Mouse (Mus musculus): ENCODE measurements around the gene Pip5kl1. TPM values are rescaled to one million over a fixed set of nuclear protein-coding genes. Genes with fewer than 3 reads are reported as not detected.
A peak's percentile ranks its signal among the peaks of the same experiment; 100 is the strongest.

The Pip5kl1 gene
- polyA plus RNA-seq, 1 experiment from 2014 or later, result 11.6 TPM

GRCm38 (mm10) chr2:32559570-32559969 is 15.0 kb upstream of the Pip5kl1 start:
- Histone ChIP-seq H3K4me1 (replicated peaks; ENCODE audit: control insufficient read depth, insufficient read depth, low read length) (peaks cover 34% of the 10 kb centered on the region), H3K9me3 (ENCODE audit: control insufficient read depth, low read length) (no peaks in the 10 kb centered on the region), H3K27me3 (ENCODE audit: control insufficient read depth, insufficient read depth, low read length) (no peaks in the 10 kb centered on the region), H3K9ac (peak overlapping the region; percentile 36; the same call in 1 of the 2 replicates), H3K36me3 (replicated peaks; ENCODE audit: control insufficient read depth, insufficient read depth) (peaks cover 25% of the 10 kb centered on the region), H3K4me2 (replicated peaks) (peak overlapping the region; percentile 17), H3K4me3 (replicated peaks; ENCODE audit: low read length) (no peak overlapping the region), H3K27ac (peak overlapping the region; percentile 80)
- DNase-seq (ENCODE audit: low spot score) (no peak), ATAC-seq (ENCODE audit: low FRiP score) (peak; percentile 82; the same call in 1 of the 2 replicates)
- WGBS, result 4% methylated on average over 5 of the region's 5 CpGs

- Histone ChIP-seq H3K27ac (no peak overlapping the region), H3K4me3 (replicated peaks; ENCODE audit: low read length) (no peak overlapping the region), H3K9me3 (ENCODE audit: control insufficient read depth, low read length) (no peaks in the 10 kb centered on the region), H3K4me1 (replicated peaks; ENCODE audit: control insufficient read depth, insufficient read depth, low read length) (peaks cover 5% of the 10 kb centered on the region), H3K36me3 (replicated peaks; ENCODE audit: control insufficient read depth, insufficient read depth) (peaks cover 54% of the 10 kb centered on the region), H3K9ac (no peak overlapping the region), H3K4me2 (replicated peaks) (no peak overlapping the region), H3K27me3 (ENCODE audit: control insufficient read depth, insufficient read depth, low read length) (no peaks in the 10 kb centered on the region)
- 47% methylated on average over 4 of the region's 4 CpGs for WGBS
- ATAC-seq (ENCODE audit: low FRiP score) (no peak), DNase-seq (ENCODE audit: low spot score) (peak; percentile 84)
Measured at GRCm38 (mm10) chr2:32566536-32567063, 8.0 kb upstream of the Pip5kl1 start.

GRCm38 (mm10) chr2:32568149-32568548 is 6.4 kb upstream of the Pip5kl1 start:
- Histone ChIP-seq H3K4me3 (replicated peaks; ENCODE audit: low read length) (no peak overlapping the region), H3K9me3 (ENCODE audit: control insufficient read depth, low read length) (no peaks in the 10 kb centered on the region), H3K4me2 (replicated peaks) (no peak overlapping the region), H3K27me3 (ENCODE audit: control insufficient read depth, insufficient read depth, low read length) (no peaks in the 10 kb centered on the region), H3K9ac (no peak overlapping the region), H3K27ac (no peak overlapping the region), H3K4me1 (replicated peaks; ENCODE audit: control insufficient read depth, insufficient read depth, low read length) (peaks cover 8% of the 10 kb centered on the region), H3K36me3 (replicated peaks; ENCODE audit: control insufficient read depth, insufficient read depth) (peaks cover 54% of the 10 kb centered on the region)
- 71% methylated on average over 5 of the region's 5 CpGs for WGBS
- ATAC-seq (ENCODE audit: low FRiP score) (no peak), DNase-seq (ENCODE audit: low spot score) (no peak)

GRCm38 (mm10) chr2:32568941-32569340 is 5.7 kb upstream of the Pip5kl1 start:
- DNase-seq (ENCODE audit: low spot score), result no peak
- H3K36me3 ChIP-seq (replicated peaks; ENCODE audit: control insufficient read depth, insufficient read depth), result peaks cover 50% of the 10 kb centered on the region
- no peaks in the 10 kb centered on the region for H3K27me3 ChIP-seq (ENCODE audit: control insufficient read depth, insufficient read depth, low read length)
- no peak overlapping the region for H3K27ac ChIP-seq
- H3K4me1 ChIP-seq (replicated peaks; ENCODE audit: control insufficient read depth, insufficient read depth, low read length), result peaks cover 8% of the 10 kb centered on the region
- H3K9me3 ChIP-seq (ENCODE audit: control insufficient read depth, low read length), result no peaks in the 10 kb centered on the region
- 85% methylated on average over 3 of the region's 3 CpGs for WGBS
- no peak overlapping the region for H3K9ac ChIP-seq
- no peak overlapping the region for H3K4me3 ChIP-seq (replicated peaks; ENCODE audit: low read length)
- H3K4me2 ChIP-seq (replicated peaks), result no peak overlapping the region
- ATAC-seq (ENCODE audit: low FRiP score), result no peak

GRCm38 (mm10) chr2:32570698-32571494 is 3.7 kb upstream of the Pip5kl1 start, which contains the start of gene Dpm2:
Gene Dpm2 (plus strand): TSS chr2:32570858.
- no peaks in the 10 kb centered on the region for H3K9me3 ChIP-seq (ENCODE audit: control insufficient read depth, low read length)
- peak within 1 kb of the TSS; percentile 65 for H3K27ac ChIP-seq
- peaks cover 9% of the 10 kb centered on the region for H3K4me1 ChIP-seq (replicated peaks; ENCODE audit: control insufficient read depth, insufficient read depth, low read length)
- DNase-seq (ENCODE audit: low spot score) (peak; percentile 95), ATAC-seq (ENCODE audit: low FRiP score) (peak; percentile 83)
- H3K27me3 ChIP-seq (ENCODE audit: control insufficient read depth, insufficient read depth, low read length), result no peaks in the 10 kb centered on the region
- peak within 1 kb of the TSS; percentile 86 for H3K9ac ChIP-seq
- 3% methylated on average over 36 of the region's 36 CpGs for WGBS
- peaks cover 31% of the 10 kb centered on the region for H3K36me3 ChIP-seq (replicated peaks; ENCODE audit: control insufficient read depth, insufficient read depth)
- H3K4me3 ChIP-seq (replicated peaks; ENCODE audit: low read length), result peak within 1 kb of the TSS; percentile 74
- peak within 1 kb of the TSS; percentile 90 for H3K4me2 ChIP-seq (replicated peaks)

- no peak overlapping the region for H3K9ac ChIP-seq
- no peaks in the 10 kb centered on the region for H3K9me3 ChIP-seq (ENCODE audit: control insufficient read depth, low read length)
- ATAC-seq (ENCODE audit: low FRiP score) (no peak), DNase-seq (ENCODE audit: low spot score) (no peak)
- H3K27me3 ChIP-seq (ENCODE audit: control insufficient read depth, insufficient read depth, low read length), result 0 out of 2 replicates have a peak, but pooled peaks cover 3% of the 10 kb centered on the region
- no peak overlapping the region for H3K27ac ChIP-seq
- peak overlapping the region; percentile 90; the same call in 1 of the 2 replicates for H3K4me2 ChIP-seq (replicated peaks)
- H3K36me3 ChIP-seq (replicated peaks; ENCODE audit: control insufficient read depth, insufficient read depth), result peaks cover 20% of the 10 kb centered on the region
- no peak overlapping the region for H3K4me3 ChIP-seq (replicated peaks; ENCODE audit: low read length)
- peaks cover 14% of the 10 kb centered on the region for H3K4me1 ChIP-seq (replicated peaks; ENCODE audit: control insufficient read depth, insufficient read depth, low read length)
- WGBS, result 93% methylated on average over 11 of the region's 11 CpGs
Measured at GRCm38 (mm10) chr2:32572196-32572595, 2.4 kb upstream of the Pip5kl1 start.

- Histone ChIP-seq H3K27me3 (ENCODE audit: control insufficient read depth, insufficient read depth, low read length) (peaks cover 24% of the 10 kb centered on the region), H3K9me3 (ENCODE audit: control insufficient read depth, low read length) (no peaks in the 10 kb centered on the region), H3K4me3 (replicated peaks; ENCODE audit: low read length) (peak overlapping the region; percentile 49), H3K4me2 (replicated peaks) (peak overlapping the region; percentile 99), H3K27ac (peak overlapping the region; percentile 55; the same call in 1 of the 2 replicates), H3K4me1 (replicated peaks; ENCODE audit: control insufficient read depth, insufficient read depth, low read length) (peaks cover 14% of the 10 kb centered on the region), H3K36me3 (replicated peaks; ENCODE audit: control insufficient read depth, insufficient read depth) (0 out of 2 replicates have a peak, but pooled peaks cover 8% of the 10 kb centered on the region), H3K9ac (peak overlapping the region; percentile 70)
- WGBS, result 1% methylated on average over 26 of the region's 26 CpGs
- ATAC-seq (ENCODE audit: low FRiP score), result no peak
- DNase-seq (ENCODE audit: low spot score), result peak; percentile 79
Measured at GRCm38 (mm10) chr2:32574901-32575585, 446 bp downstream of the Pip5kl1 start.

- H3K9me3 ChIP-seq (ENCODE audit: control insufficient read depth, low read length), result no peaks in the 10 kb centered on the region
- ATAC-seq (ENCODE audit: low FRiP score) (peak; percentile 80), DNase-seq (ENCODE audit: low spot score) (peak; percentile 76)
- peaks cover 14% of the 10 kb centered on the region for H3K4me1 ChIP-seq (replicated peaks; ENCODE audit: control insufficient read depth, insufficient read depth, low read length)
- peaks cover 24% of the 10 kb centered on the region for H3K27me3 ChIP-seq (ENCODE audit: control insufficient read depth, insufficient read depth, low read length)
- peak within 1 kb of the TSS; percentile 55; the same call in 1 of the 2 replicates for H3K27ac ChIP-seq
- H3K36me3 ChIP-seq (replicated peaks; ENCODE audit: control insufficient read depth, insufficient read depth), result 0 out of 2 replicates have a peak, but pooled peaks cover 8% of the 10 kb centered on the region
- 7% methylated on average over 28 of the region's 28 CpGs for WGBS
- H3K9ac ChIP-seq, result peak within 1 kb of the TSS; percentile 70
- H3K4me3 ChIP-seq (replicated peaks; ENCODE audit: low read length), result peak within 1 kb of the TSS; percentile 49
- H3K4me2 ChIP-seq (replicated peaks), result peak within 1 kb of the TSS; percentile 99
Measured at GRCm38 (mm10) chr2:32575586-32576160, 1.1 kb downstream of the Pip5kl1 start, which contains the start of gene 9430097D07Rik. Gene 9430097D07Rik (minus strand): TSS chr2:32575684.
